27 mouse cellular contexts compared by ENCODE assay signal in genomic region chr10:81249442-81249841, GRCm38 (mm10). TPM values are rescaled to one million over a fixed set of nuclear protein-coding genes. Genes with fewer than 3 reads are reported as not detected.
DNase-seq lines count a peak whose midpoint lies in the region; ATAC-seq and TF ChIP-seq lines count a peak whose summit lies in the region.
"Had no signal": no experiment of that assay in that cellular context is flagged by ENCODE, and none has a peak within 500 bp of the region (broad histone marks: within the 10 kb centered on the region; RNA-seq: fewer than 3 reads in every experiment).

No protein-coding gene starts in this region.

- no peak overlapping the region for H3K27ac ChIP-seq in liver, embryonic 15.5 days (replicated peaks)
- no peak overlapping the region for H3K27ac ChIP-seq in liver, embryonic 11.5 days (ENCODE audit: low read depth, low read length)
- H3K27ac ChIP-seq in CH12.LX (ENCODE audit: insufficient read depth, low read depth) = no peak overlapping the region
- H3K27ac ChIP-seq: embryonic facial prominence, embryonic 12.5 days; embryonic facial prominence, embryonic 15.5 days; gastrocnemius, adult 2 months; heart, embryonic 15.5 days; hindbrain, embryonic 14.5 days; hindbrain, postnatal 0 days had no signal

- no peaks in the 10 kb centered on the region for H3K9me3 ChIP-seq in liver, embryonic 15.5 days (replicated peaks)
- no peaks in the 10 kb centered on the region for H3K9me3 ChIP-seq in liver, embryonic 11.5 days (ENCODE audit: control insufficient read depth, low read length)
- H3K9me3 ChIP-seq in CH12.LX (replicated peaks; ENCODE audit: low read length) = no peaks in the 10 kb centered on the region
- H3K9me3 ChIP-seq: embryonic facial prominence, embryonic 12.5 days; embryonic facial prominence, embryonic 15.5 days; heart, embryonic 12.5 days; heart, embryonic 15.5 days had no signal

- no peak overlapping the region for H3K9ac ChIP-seq in liver, embryonic 15.5 days
- no peak overlapping the region for H3K9ac ChIP-seq in liver, embryonic 11.5 days (ENCODE audit: low read depth, low read length)
- no peak overlapping the region for H3K9ac ChIP-seq in CH12.LX (ENCODE audit: insufficient read depth, low read depth)
- H3K9ac ChIP-seq: embryonic facial prominence, embryonic 12.5 days; embryonic facial prominence, embryonic 15.5 days; forebrain, postnatal 0 days; heart, embryonic 12.5 days; heart, embryonic 15.5 days; hindbrain, embryonic 14.5 days had no signal

- 0 out of 2 replicates have a peak, but pooled peaks have one; percentile 8 for ATAC-seq in liver, embryonic 15.5 days (ENCODE audit: insufficient read depth)
- no peak; the same call in 1 of the 2 replicates for ATAC-seq in liver, embryonic 11.5 days (replicated peaks; ENCODE audit: low FRiP score)
- ATAC-seq: forebrain, embryonic 14.5 days; forebrain, postnatal 0 days; hindbrain, postnatal 0 days had no signal

- TF ChIP-seq EP300 in CH12.LX (IDR thresholded peaks at IDR 0.05; ENCODE audit: low read length) = no peak

- peaks cover 45% of the 10 kb centered on the region for H3K27me3 ChIP-seq in liver, embryonic 15.5 days
- H3K27me3 ChIP-seq in liver, embryonic 11.5 days (replicated peaks; ENCODE audit: control insufficient read depth, insufficient read depth, low read length) = peaks cover 54% of the 10 kb centered on the region
- no peaks in the 10 kb centered on the region for H3K27me3 ChIP-seq in CH12.LX (replicated peaks)

- in situ Hi-C loops in CH12.LX (cut with MboI; ENCODE audit: low pct_ligation_motif_present, low pct_unique_long_range_greater_than_20kb, low sequenced_read_pairs) = no loop called here

- no peaks in the 10 kb centered on the region for H3K79me2 ChIP-seq in CH12.LX (replicated peaks; ENCODE audit: control insufficient read depth, extremely low read depth, insufficient read depth, poor library complexity, severe bottlenecking)

- no peaks in the 10 kb centered on the region for H3K36me3 ChIP-seq in liver, embryonic 15.5 days (replicated peaks)
- no peaks in the 10 kb centered on the region for H3K36me3 ChIP-seq in liver, embryonic 11.5 days (ENCODE audit: control insufficient read depth, insufficient read depth, low read length)
- H3K36me3 ChIP-seq in CH12.LX (replicated peaks in 1 of 2; ENCODE audit: control insufficient read depth in 1 of 2, insufficient read depth in 1 of 2, low read length in 1 of 2) = peaks cover 26 to 70% of the 10 kb centered on the region in 2 experiments
- H3K36me3 ChIP-seq: heart, embryonic 12.5 days; heart, embryonic 15.5 days had no signal

- TF ChIP-seq CTCF in CH12.LX (conservative IDR thresholded peaks at IDR 0.05 in 1 of 2, IDR thresholded peaks at IDR 0.05 in 1 of 2; ENCODE audit: low read depth in 2 of 2, low read length in 2 of 2) = no peak

- no peak overlapping the region for H3K4me3 ChIP-seq in liver, embryonic 15.5 days (replicated peaks)
- H3K4me3 ChIP-seq in liver, embryonic 11.5 days (ENCODE audit: low read depth, low read length) = no peak overlapping the region
- no peak overlapping the region for H3K4me3 ChIP-seq in CH12.LX (replicated peaks in 1 of 3; ENCODE audit: low read depth in 2 of 3, low read length in 2 of 3, poor library complexity in 1 of 3)
- H3K4me3 ChIP-seq: embryonic facial prominence, embryonic 12.5 days; embryonic facial prominence, embryonic 15.5 days; gastrocnemius, adult 2 months; heart, embryonic 12.5 days; heart, embryonic 15.5 days had no signal

- dilution Hi-C loops in CH12.LX (cut with MboI; ENCODE audit: extremely low pct_ligation_motif_present, extremely low pct_unique_long_range_greater_than_20kb, low sequenced_read_pairs) = no loop called here

- TF ChIP-seq RAD21 in CH12.LX (IDR thresholded peaks at IDR 0.05; ENCODE audit: low read depth, low read length) = no peak

- H3K4me2 ChIP-seq in liver, embryonic 15.5 days = no peak overlapping the region
- no peak overlapping the region for H3K4me2 ChIP-seq in liver, embryonic 11.5 days
- no peak overlapping the region for H3K4me2 ChIP-seq in CH12.LX (ENCODE audit: insufficient read depth, low read depth, poor library complexity, severe bottlenecking)
- H3K4me2 ChIP-seq: embryonic facial prominence, embryonic 12.5 days; embryonic facial prominence, embryonic 15.5 days; heart, embryonic 12.5 days; heart, embryonic 15.5 days; hindbrain, embryonic 14.5 days had no signal

- WGBS in liver, embryonic 15.5 days (ENCODE audit: insufficient replicate concordance) = 64% methylated on average over 8 of the region's 8 CpGs
- 69% methylated on average over 8 of the region's 8 CpGs for WGBS in liver, embryonic 11.5 days

- DNase-seq in liver, embryonic 11.5 days (ENCODE audit: low spot score) = no peak
- peak; percentile 5 for DNase-seq in right cerebral cortex, postnatal 14 days
- DNase-seq in right cerebral cortex, postnatal 4 days = no peak
- DNase-seq in CH12.LX (ENCODE audit: extremely low read depth) = no peak
- DNase-seq in heart, postnatal 4 days = no peak
- DNase-seq: adrenal gland, adult 2 months; adrenal gland, postnatal 14 days; B cell, adult 2 months; cerebellum, adult 11 months; cerebellum, adult 2 months; cerebellum, adult 9-11 months; cerebellum, postnatal 25 days; forebrain, postnatal 0 days; gastrocnemius, adult 2 months; gastrocnemius, postnatal 25 days; heart, adult 18-20 months; heart, postnatal 10 days; heart, postnatal 36 days had no signal

- no peak for TF ChIP-seq POLR2A in CH12.LX (IDR thresholded peaks at IDR 0.05; ENCODE audit: low read depth, low read length)

- H3K4me1 ChIP-seq in liver, embryonic 15.5 days (replicated peaks) = peaks cover 16% of the 10 kb centered on the region
- 0 out of 2 replicates have a peak, but pooled peaks cover 6% of the 10 kb centered on the region for H3K4me1 ChIP-seq in liver, embryonic 11.5 days (replicated peaks; ENCODE audit: control insufficient read depth, insufficient read depth, low read length)
- H3K4me1 ChIP-seq in CH12.LX (ENCODE audit: control insufficient read depth in 1 of 2, insufficient read depth in 2 of 2) = peaks cover 15 to 19% of the 10 kb centered on the region in 2 experiments

TF ChIP-seq in CH12.LX, 34 proteins besides CTCF, POLR2A, EP300 and RAD21:
- 0 out of 2 replicates have a peak, but pooled peaks have one; percentile 15 for TF ChIP-seq NRF1 (IDR thresholded peaks at IDR 0.05; ENCODE audit: low read depth, low read length)
- TF ChIP-seq CHD1 (IDR thresholded peaks at IDR 0.05; ENCODE audit: low read depth, low read length) = no peak

RNA-seq across cellular contexts. Expression of gene Matk, which starts 3.3 kb away (rescaled TPM):
- 1.9 and 2.1 TPM in 2 replicates for polyA plus RNA-seq in liver, embryonic 15.5 days (2015; fragmentation: Nextera tagmentation; extraction: Ambion mirVana)
- polyA plus RNA-seq in liver, embryonic 11.5 days (2014; fragmentation: Nextera tagmentation; extraction: Ambion mirVana) = 2.1 TPM in 2 replicates
- total RNA-seq in CH12.LX (2012; rRNA removed) = 2.9 and 3.9 TPM in 2 replicates
- total RNA-seq in CH12.LX (2014; rRNA removed) = 4.9 and 5.2 TPM in 2 replicates
- polyA plus RNA-seq in CH12.LX (2012; ENCODE audit: insufficient read length, low read depth) = 2.1 and 2.5 TPM in 2 replicates
- under 1 TPM; 0.21 to 0.56 TPM for total RNA-seq in heart, postnatal 4 days (2021)

RNA-seq across cellular contexts. Expression of gene Zfr2, which starts 16.5 kb away (rescaled TPM):
- 0.31 TPM in 2 replicates for polyA plus RNA-seq in liver, embryonic 15.5 days (2015; fragmentation: Nextera tagmentation; extraction: Ambion mirVana)
- polyA plus RNA-seq in liver, embryonic 11.5 days (2014; fragmentation: Nextera tagmentation; extraction: Ambion mirVana) = 1.3 and 2.1 TPM in 2 replicates
- total RNA-seq in CH12.LX (2012; rRNA removed) (5.5 and 13.5 TPM in 2 replicates), CH12.LX (2014; rRNA removed) (1.0 and 1.2 TPM in 2 replicates)
- polyA plus RNA-seq in CH12.LX (2012; ENCODE audit: insufficient read length, low read depth) = 2.4 and 2.7 TPM in 2 replicates
- total RNA-seq in heart, postnatal 4 days (2021) = 1 to 10 TPM; 4.2 to 5.5 TPM
- total RNA-seq: common myeloid progenitor, adult 5-6 weeks had no signal

RNA-seq across cellular contexts. Expression of gene Mrpl54, which starts 17.3 kb away (rescaled TPM):
- 78.7 and 92.2 TPM in 2 replicates for polyA plus RNA-seq in liver, embryonic 15.5 days (2015; fragmentation: Nextera tagmentation; extraction: Ambion mirVana)
- 226 and 233 TPM in 2 replicates for polyA plus RNA-seq in liver, embryonic 11.5 days (2014; fragmentation: Nextera tagmentation; extraction: Ambion mirVana)
- 128 and 140 TPM in 2 replicates for total RNA-seq in CH12.LX (2012; rRNA removed)
- total RNA-seq in CH12.LX (2014; rRNA removed) = 131 and 167 TPM in 2 replicates
- polyA plus RNA-seq in CH12.LX (2012; ENCODE audit: insufficient read length, low read depth) = 104 and 120 TPM in 2 replicates
- 100 to 1,000 TPM; 118 to 125 TPM for total RNA-seq in heart, postnatal 4 days (2021)

RNA-seq across cellular contexts. Expression of gene Apba3, which starts 17.3 kb away (rescaled TPM):
- 24.0 and 27.3 TPM in 2 replicates for polyA plus RNA-seq in liver, embryonic 15.5 days (2015; fragmentation: Nextera tagmentation; extraction: Ambion mirVana)
- polyA plus RNA-seq in liver, embryonic 11.5 days (2014; fragmentation: Nextera tagmentation; extraction: Ambion mirVana) = 47.5 and 55.0 TPM in 2 replicates
- total RNA-seq in CH12.LX (2012; rRNA removed) = 104 and 149 TPM in 2 replicates
- 40.2 and 43.4 TPM in 2 replicates for total RNA-seq in CH12.LX (2014; rRNA removed)
- 43.2 and 47.4 TPM in 2 replicates for polyA plus RNA-seq in CH12.LX (2012; ENCODE audit: insufficient read length, low read depth)
- total RNA-seq in heart, postnatal 4 days (2021) = 10 to 100 TPM; 49.0 to 53.0 TPM

RNA-seq across cellular contexts. Expression of gene Atcay, which starts 18.8 kb away (rescaled TPM):
- polyA plus RNA-seq in liver, embryonic 15.5 days (2015; fragmentation: Nextera tagmentation; extraction: Ambion mirVana) = not detected in 2 replicates
- polyA plus RNA-seq in liver, embryonic 11.5 days (2014; fragmentation: Nextera tagmentation; extraction: Ambion mirVana) = 0.05 TPM in 1 of 2 replicates, not detected in the other
- total RNA-seq in CH12.LX (2012; rRNA removed) (0.08 and 0.17 TPM in 2 replicates), CH12.LX (2014; rRNA removed) (0.05 TPM in 1 of 2 replicates, not detected in the other)
- 0.06 and 0.12 TPM in 2 replicates for polyA plus RNA-seq in CH12.LX (2012; ENCODE audit: insufficient read length, low read depth)
- total RNA-seq in heart, postnatal 4 days (2021) = under 1 TPM; 0.23 to 0.24 TPM
- total RNA-seq: common myeloid progenitor, adult 5-6 weeks; gastrocnemius, adult 2 months; gastrocnemius, postnatal 25 days; heart, adult 18-20 months had no signal
